Mouse (Mus musculus) cerebellum, adult 2 months (tissue): ENCODE measurements around the gene Ribc1.

Experiments
- CTCF ChIP-seq: fragments of 200-500 bp; IDR thresholded peaks from 2 replicates; pipeline ENCODE4 v1.5.1; 2011; ENCODE audit warnings: low read depth, mild to moderate bottlenecking, control low read depth, low read length, moderate library complexity, borderline replicate concordance; ENCODE audit not compliant: insufficient read depth
- POLR2A ChIP-seq: fragments of 200-500 bp; IDR thresholded peaks from 2 replicates; pipeline ENCODE4 v1.6.1; 2011; ENCODE audit warnings: low read length, control low read depth, borderline replicate concordance; ENCODE audit not compliant: insufficient read depth

- TF ChIP-seq CTCF (no peak), POLR2A (no peak)
Observed at GRCm38 (mm10) chrX:152047230-152047629, 31.1 kb upstream of the Ribc1 start.
